ENCODE assay signal across 20 mouse cellular contexts in genomic region chr10:85001920-85002319, GRCm38 (mm10).
DNase-seq lines count a peak whose midpoint lies in the region; ATAC-seq and TF ChIP-seq lines count a peak whose summit lies in the region.
"Had no signal": no experiment of that assay in that cellular context is flagged by ENCODE, and none has a peak within 500 bp of the region (broad histone marks: within the 10 kb centered on the region; RNA-seq: fewer than 3 reads in every experiment).

No protein-coding gene starts in this region.

- WGBS in lung, embryonic 14.5 days = 72% methylated on average over 7 of the region's 7 CpGs
- 53% methylated on average over 7 of the region's 7 CpGs for WGBS in heart, embryonic 10.5 days
- 85% methylated on average over 7 of the region's 7 CpGs for WGBS in forebrain, embryonic 13.5 days

- DNase-seq in lung, embryonic 14.5 days = peak; percentile 65
- no peak for DNase-seq in lung, adult 18-20 months
- DNase-seq in gastrocnemius, postnatal 10 days = peak; percentile 51
- DNase-seq in heart, embryonic 10.5 days (ENCODE audit: low spot score) = peak; percentile 78
- peak; percentile 51 to 72 for DNase-seq in heart, postnatal 14 days
- no peak for DNase-seq in left cerebral cortex, postnatal 36 days (ENCODE audit: low spot score in 2 of 2)
- no peak for DNase-seq in thymus, adult 18-20 months
- DNase-seq: B cell, adult 2 months; cerebellum, adult 11-12 months; kidney, adult 2 months; kidney, postnatal 36 days; right cerebral cortex, postnatal 4 days had no signal

- H3K9me3 ChIP-seq in lung, embryonic 14.5 days (ENCODE audit: low read depth, low read length) = no peaks in the 10 kb centered on the region
- no peaks in the 10 kb centered on the region for H3K9me3 ChIP-seq in heart, embryonic 10.5 days
- no peaks in the 10 kb centered on the region for H3K9me3 ChIP-seq in forebrain, embryonic 13.5 days (replicated peaks)
- H3K9me3 ChIP-seq: embryonic facial prominence, embryonic 15.5 days; forebrain, embryonic 12.5 days; hindbrain, embryonic 15.5 days; limb, embryonic 10.5 days; liver, embryonic 12.5 days; neural tube, embryonic 13.5 days had no signal

- H3K4me3 ChIP-seq in lung, embryonic 14.5 days (ENCODE audit: low read depth, low read length) = no peak overlapping the region
- no peak overlapping the region for H3K4me3 ChIP-seq in heart, embryonic 10.5 days
- H3K4me3 ChIP-seq in forebrain, embryonic 13.5 days = no peak overlapping the region
- H3K4me3 ChIP-seq: embryonic facial prominence, embryonic 15.5 days; forebrain, embryonic 12.5 days; hindbrain, embryonic 15.5 days; limb, embryonic 10.5 days; liver, embryonic 12.5 days; neural tube, embryonic 13.5 days had no signal

- no peak for TF ChIP-seq CTCF in lung, embryonic 14.5 days (IDR thresholded peaks at IDR 0.05; ENCODE audit: low read depth)

- no peak overlapping the region for H3K9ac ChIP-seq in lung, embryonic 14.5 days
- no peak overlapping the region for H3K9ac ChIP-seq in forebrain, embryonic 13.5 days
- H3K9ac ChIP-seq: embryonic facial prominence, embryonic 15.5 days; forebrain, embryonic 12.5 days; hindbrain, embryonic 15.5 days; liver, embryonic 12.5 days; neural tube, embryonic 13.5 days had no signal

- no peak for ATAC-seq in lung, embryonic 14.5 days (ENCODE audit: insufficient read depth)
- no peak for ATAC-seq in forebrain, embryonic 13.5 days
- ATAC-seq: liver, embryonic 12.5 days; Patski had no signal

- intact Hi-C loops in heart, postnatal 14 days (cut with DNase I) = no loop called here
- intact Hi-C loops in left cerebral cortex, postnatal 36 days (cut with DNase I) = no loop called here

- H3K4me2 ChIP-seq in lung, embryonic 14.5 days = no peak overlapping the region
- H3K4me2 ChIP-seq in forebrain, embryonic 13.5 days = no peak overlapping the region
- H3K4me2 ChIP-seq: embryonic facial prominence, embryonic 15.5 days; forebrain, embryonic 12.5 days; hindbrain, embryonic 15.5 days; liver, embryonic 12.5 days; neural tube, embryonic 13.5 days had no signal

- H3K27me3 ChIP-seq in lung, embryonic 14.5 days (ENCODE audit: insufficient read depth, low read length) = no peaks in the 10 kb centered on the region
- no peaks in the 10 kb centered on the region for H3K27me3 ChIP-seq in heart, embryonic 10.5 days (ENCODE audit: insufficient read depth, poor library complexity, severe bottlenecking)
- peaks cover 42% of the 10 kb centered on the region for H3K27me3 ChIP-seq in forebrain, embryonic 13.5 days
- H3K27me3 ChIP-seq: embryonic facial prominence, embryonic 15.5 days; hindbrain, embryonic 15.5 days; liver, embryonic 12.5 days; neural tube, embryonic 13.5 days; Patski had no signal

- no peak overlapping the region for H3K27ac ChIP-seq in lung, embryonic 14.5 days (ENCODE audit: low read depth)
- H3K27ac ChIP-seq in heart, embryonic 10.5 days = no peak overlapping the region
- H3K27ac ChIP-seq in forebrain, embryonic 13.5 days = no peak overlapping the region
- H3K27ac ChIP-seq: embryonic facial prominence, embryonic 15.5 days; forebrain, embryonic 12.5 days; hindbrain, embryonic 15.5 days; limb, embryonic 10.5 days; liver, embryonic 12.5 days; neural tube, embryonic 13.5 days had no signal

- H3K4me1 ChIP-seq in lung, embryonic 14.5 days (ENCODE audit: insufficient read depth) = 0 out of 2 replicates have a peak, but pooled peaks cover 2% of the 10 kb centered on the region
- H3K4me1 ChIP-seq in heart, embryonic 10.5 days = peaks cover 39% of the 10 kb centered on the region
- peaks cover 9% of the 10 kb centered on the region; the same call in 1 of the 2 replicates for H3K4me1 ChIP-seq in forebrain, embryonic 13.5 days
- H3K4me1 ChIP-seq: limb, embryonic 10.5 days had no signal

- no peaks in the 10 kb centered on the region for H3K36me3 ChIP-seq in lung, embryonic 14.5 days (ENCODE audit: insufficient read depth)
- H3K36me3 ChIP-seq in heart, embryonic 10.5 days = 0 out of 2 replicates have a peak, but pooled peaks cover 8% of the 10 kb centered on the region
- H3K36me3 ChIP-seq in forebrain, embryonic 13.5 days (ENCODE audit: poor library complexity, severe bottlenecking) = peaks cover 6% of the 10 kb centered on the region; the same call in 1 of the 2 replicates

Comparison
In these comparisons a context has a peak if more than half of its experiments do, and no peak if none do; other contexts are left out.
1. DNase-seq: peak in lung, embryonic 14.5 days (single experiment), gastrocnemius, postnatal 10 days (single experiment), heart, embryonic 10.5 days (single experiment) and heart, postnatal 14 days (2 of 2); none in lung, adult 18-20 months (0 of 2), left cerebral cortex, postnatal 36 days (0 of 2) and thymus, adult 18-20 months (0 of 2).